Mouse (Mus musculus): ENCODE measurements around the gene Herc1. TPM values are rescaled to one million over a fixed set of nuclear protein-coding genes. Genes with fewer than 3 reads are reported as not detected.

Herc1 gene
- polyA plus RNA-seq, 1 experiment, result 10.1 TPM

DNA sequence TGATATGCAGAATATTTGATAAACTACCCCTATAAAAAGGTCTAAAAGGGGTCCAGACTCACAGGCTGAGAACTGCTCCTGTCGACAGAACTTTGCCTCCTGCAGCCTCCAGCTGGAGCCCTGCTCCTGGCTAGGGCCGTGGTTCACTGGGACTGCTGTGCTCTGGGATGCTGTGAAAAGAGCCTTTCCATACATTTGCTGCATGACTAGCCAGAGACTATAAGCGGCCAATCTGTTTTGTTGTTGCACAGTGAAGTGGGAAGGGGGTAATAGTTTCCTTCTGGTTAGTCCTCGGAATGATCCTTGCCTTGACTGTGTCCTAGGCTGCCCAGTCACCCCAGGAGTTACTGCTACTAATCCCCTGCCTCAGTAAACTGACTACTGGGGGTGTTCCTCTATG, 155.8 kb downstream of the Herc1 start:
- no peak for TF ChIP-seq GATA1 (IDR thresholded peaks at IDR 0.05; ENCODE audit: low read length)

DNA sequence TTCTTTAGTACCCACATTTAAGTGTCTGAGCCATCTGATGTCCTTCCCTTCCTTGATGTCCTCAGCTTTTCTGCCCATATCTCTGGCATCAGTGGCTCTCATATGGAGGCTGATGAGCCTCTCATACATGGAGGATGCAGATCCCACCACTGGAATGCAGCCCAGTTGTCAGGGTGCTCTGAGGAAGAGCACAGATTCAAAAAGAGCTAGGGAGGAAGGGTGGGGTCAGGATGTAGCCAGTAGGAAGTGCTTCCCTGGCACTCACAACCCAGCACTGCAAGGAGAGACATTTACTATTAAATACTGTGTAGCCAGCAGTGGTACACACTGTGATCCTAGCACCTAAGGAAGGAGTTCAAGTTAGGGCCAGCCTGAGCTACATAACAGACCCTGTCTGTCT, 156.2 kb downstream of the Herc1 start:
- TF ChIP-seq GATA1 (IDR thresholded peaks at IDR 0.05; ENCODE audit: low read length), result no peak

DNA sequence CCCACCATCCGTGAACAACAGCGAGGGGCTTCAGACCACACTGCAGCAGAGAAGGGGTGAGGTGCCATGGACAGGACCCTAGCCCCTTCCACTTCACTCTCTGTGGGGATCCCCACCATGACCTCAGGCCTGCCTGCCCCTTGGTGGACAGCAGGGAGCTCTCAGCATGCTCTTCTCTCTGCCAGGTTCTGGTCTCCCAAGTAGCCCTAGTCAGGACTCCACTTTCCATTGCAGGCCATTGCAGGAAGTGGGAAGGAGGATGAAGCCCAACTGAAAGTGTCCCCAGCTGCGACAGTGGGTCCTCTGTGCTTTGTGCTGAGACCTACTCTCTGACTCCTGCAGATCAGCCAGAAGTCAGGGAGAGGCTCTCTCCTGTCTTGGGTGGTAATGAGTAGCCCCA, 157.4 kb downstream of the Herc1 start:
- no peak for TF ChIP-seq GATA1 (IDR thresholded peaks at IDR 0.05; ENCODE audit: low read length)

DNA sequence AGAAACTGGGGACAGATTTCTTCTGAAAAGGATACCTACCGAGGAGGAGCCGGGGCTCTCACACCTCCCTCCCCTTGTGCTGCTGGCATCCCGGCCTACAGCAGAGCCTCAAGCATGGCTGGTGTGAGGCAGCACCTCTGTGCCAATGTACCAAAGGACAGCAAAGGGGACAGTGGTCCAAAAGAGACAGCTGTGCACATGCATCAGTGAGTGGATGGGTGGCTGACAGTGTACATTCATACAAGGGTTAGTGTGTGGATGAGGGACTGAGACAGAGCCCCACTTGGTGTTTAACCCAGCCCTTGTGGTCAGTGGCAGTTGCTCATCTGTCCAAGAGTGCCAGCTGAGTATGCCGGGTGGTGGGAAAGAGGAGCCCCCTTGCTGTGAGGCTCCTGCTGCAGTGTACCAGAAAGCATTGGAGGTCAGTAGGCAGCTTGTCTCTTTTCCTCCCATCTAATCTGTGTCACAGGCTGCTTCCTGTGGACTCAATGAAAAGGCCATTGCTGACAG, 158.7 kb downstream of the Herc1 start:
- no peak for TF ChIP-seq GATA1 (IDR thresholded peaks at IDR 0.05; ENCODE audit: low read length)

DNA sequence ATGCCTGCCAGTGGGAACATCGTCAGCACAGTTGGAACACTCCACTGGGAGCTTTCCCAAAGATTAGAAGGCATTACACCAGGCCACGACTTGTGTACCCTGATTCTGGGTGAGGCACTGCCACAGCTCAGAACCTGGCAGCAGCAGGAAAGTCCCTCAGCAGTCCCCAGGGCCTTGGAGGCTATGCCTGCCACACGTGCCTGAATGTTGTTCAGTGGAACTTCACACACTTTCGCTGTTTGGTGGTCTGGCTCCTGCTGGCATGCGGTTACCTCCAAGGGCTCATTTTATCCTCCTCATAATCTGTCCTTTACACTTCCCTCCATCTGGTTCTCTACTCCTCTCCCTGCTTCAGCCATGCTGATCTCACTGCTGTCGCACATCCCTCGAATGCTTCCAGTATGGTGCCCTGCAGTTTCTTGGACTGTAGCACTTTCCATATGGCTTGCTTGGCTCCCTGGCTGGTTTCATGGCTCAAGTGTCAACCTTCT, 160.1 kb downstream of the Herc1 start:
- TF ChIP-seq GATA1 (IDR thresholded peaks at IDR 0.05; ENCODE audit: low read length), result no peak

DNA sequence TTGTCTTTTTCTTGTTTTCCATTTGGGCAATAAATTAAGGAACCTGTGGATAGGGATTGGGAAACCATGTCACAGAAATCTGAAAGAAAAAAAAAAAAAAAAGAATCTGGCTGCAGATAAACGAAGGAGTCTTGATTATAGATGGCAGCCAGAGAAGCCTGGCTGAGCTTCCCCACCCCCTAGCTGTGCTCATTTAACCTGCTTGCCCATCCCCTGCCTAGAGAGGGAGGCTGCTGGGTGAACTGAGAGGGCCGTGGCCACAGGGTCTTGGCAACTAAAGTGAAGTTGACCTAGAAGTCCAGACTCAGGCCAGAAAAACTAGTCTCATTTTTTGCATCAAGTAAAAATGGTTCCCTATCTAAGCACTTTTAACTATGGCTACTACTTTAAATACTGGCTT, 160.7 kb downstream of the Herc1 start:
- no peak for TF ChIP-seq GATA1 (IDR thresholded peaks at IDR 0.05; ENCODE audit: low read length)

DNA sequence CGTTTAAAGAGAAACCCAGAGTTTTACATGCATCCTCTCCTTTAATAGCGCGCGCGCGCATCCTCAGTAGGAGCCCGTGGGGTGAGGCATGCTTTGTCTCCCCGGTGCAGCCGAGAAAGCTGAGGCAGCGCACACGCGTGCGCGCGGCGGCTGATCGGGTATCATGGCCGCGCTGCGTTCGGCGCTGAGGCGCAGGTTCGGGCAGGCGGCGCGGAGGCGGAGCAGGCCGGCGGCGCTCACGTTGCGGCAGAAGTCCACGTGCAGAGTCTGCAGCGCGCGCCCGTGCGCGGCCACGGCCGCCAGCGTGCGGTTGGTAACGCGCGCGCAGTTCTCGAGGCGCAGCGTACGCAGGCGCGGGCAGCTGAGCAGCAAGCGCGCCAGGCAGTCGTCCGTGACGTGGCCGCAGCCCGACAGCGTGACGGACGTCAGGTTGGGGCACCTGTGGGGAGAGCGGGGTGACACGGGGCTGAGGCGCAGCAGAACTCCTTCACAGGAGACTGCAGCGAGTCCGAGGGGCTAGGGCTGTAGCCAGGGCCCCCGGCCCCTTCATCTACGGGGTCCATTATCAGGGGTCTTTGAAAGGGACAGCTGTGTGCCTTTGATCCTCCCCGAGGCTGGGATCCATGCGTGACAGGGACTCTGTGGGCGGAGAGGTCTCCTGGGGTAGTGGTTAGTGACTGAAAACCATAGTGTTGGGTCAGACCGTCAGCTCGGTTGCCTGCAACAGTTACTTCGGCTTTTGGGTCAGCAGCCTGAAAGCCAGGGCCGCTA, 161.5 kb downstream of the Herc1 start:
- no peak for TF ChIP-seq GATA1 (IDR thresholded peaks at IDR 0.05; ENCODE audit: low read length)

DNA sequence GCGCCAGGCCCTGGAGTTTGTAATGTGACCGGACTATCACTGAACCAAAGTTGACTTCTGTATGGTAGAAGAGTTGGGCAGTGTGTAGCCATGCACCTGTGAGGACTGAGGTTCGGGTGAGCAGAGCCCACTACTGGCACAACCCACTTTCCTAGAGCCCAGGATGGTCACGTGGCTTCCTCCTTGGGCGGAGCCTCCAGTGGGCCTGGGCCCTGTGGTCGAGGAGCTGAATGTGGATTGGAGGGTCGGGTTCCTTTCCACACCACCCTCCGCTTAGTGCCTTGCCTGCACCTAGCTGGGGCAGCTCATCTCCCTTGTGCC, 162.1 kb downstream of the Herc1 start:
- no peak for TF ChIP-seq GATA1 (IDR thresholded peaks at IDR 0.05; ENCODE audit: low read length)

DNA sequence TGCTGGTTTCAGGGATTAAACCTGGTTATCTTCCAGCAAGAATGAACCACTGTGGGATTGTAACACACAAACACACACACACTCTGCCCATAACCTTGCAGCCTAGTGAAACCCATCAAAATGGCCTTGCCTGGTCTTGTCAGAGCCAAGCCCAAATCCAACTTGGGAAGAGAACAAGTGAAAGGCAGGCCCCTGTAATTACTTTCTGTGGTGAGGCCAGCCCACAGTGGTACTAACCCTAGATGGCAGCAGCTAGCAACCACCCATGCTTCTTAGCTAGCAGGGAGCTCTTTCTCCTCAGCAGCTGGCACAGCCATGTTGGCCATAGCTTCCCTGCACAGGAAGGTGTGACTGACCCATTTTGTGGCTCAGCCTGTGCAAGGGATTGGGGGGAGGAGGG, 162.9 kb downstream of the Herc1 start:
- TF ChIP-seq GATA1 (IDR thresholded peaks at IDR 0.05; ENCODE audit: low read length), result no peak

DNA sequence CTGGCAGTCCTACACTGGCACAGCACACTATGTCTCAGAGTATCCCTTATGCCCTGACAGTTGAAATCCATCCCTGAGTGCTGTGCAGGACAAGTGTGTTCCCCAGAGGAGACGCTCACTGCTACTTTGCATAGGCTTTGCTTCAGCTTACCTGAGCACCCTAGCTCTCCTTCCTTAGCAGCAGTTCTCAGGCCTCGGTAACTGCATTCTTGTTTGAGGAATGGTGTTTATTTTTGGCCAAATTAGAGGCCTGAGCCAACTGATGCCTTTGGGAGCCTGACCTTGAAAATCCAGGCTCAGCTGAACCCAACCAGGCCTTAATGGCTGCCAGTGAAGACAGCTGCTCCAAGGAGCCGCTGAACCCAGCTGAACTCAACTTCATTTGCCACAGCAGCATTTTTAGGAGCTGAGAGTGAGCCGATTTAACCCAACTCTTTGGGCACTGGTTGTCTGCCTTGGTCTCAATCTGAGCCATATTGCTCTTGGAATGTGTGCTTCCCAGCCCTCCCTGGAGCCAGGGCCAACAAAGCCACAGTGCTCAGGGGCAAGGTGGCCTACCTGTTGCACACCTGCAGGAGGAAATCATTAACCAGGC, 163.5 kb downstream of the Herc1 start:
- no peak for TF ChIP-seq GATA1 (IDR thresholded peaks at IDR 0.05; ENCODE audit: low read length)

DNA sequence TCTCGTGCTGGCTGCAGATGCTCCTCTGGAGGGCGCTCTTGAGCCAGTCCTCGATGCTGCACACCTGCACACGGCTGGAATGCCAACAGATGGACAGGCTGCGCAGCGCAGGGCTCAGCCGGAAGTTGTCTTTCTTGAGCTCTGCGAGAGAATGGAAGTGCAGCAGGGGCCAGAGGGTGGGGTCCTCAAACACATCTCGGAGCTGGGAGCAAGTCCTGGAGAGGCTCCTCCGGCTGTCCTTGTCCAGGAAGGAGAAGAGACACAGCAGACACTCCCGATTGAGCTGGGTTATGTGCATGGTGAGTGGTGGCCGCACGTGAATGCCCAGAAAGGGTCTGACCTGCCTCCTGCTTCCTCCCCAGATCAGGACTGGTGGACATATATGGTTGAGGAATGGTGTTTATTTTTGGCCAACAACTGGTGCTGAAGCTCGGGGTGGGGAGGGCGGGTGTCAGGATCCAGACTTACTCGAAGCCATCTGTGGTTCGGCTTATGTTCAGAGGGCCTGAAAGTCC, 164.1 kb downstream of the Herc1 start, which contains the start of gene Fbxl22:
Gene Fbxl22, minus strand, starts transcription at position 338 of the 515 bp plus-strand sequence.
- TF ChIP-seq GATA1 (IDR thresholded peaks at IDR 0.05; ENCODE audit: low read length), result no peak

DNA sequence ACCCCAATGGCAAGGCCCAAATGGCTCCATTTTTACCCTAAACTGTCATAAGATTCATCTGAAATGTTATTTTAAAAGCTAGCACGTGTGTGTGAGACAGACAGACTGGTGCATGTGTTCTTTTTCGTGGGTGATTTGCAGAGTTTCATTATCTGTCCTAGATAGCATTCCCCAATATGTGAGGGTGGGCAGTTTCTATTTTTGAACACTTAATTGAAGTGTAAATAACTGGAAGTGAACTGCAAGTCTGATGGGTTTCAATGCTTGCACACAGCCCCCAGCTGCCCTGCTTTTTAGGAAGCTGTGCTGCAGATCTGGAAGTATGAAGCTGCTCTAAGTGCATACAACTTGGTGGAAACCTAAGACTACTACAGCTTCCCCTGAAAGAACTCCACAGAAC, 164.9 kb downstream of the Herc1 start:
- no peak for TF ChIP-seq GATA1 (IDR thresholded peaks at IDR 0.05; ENCODE audit: low read length)

DNA sequence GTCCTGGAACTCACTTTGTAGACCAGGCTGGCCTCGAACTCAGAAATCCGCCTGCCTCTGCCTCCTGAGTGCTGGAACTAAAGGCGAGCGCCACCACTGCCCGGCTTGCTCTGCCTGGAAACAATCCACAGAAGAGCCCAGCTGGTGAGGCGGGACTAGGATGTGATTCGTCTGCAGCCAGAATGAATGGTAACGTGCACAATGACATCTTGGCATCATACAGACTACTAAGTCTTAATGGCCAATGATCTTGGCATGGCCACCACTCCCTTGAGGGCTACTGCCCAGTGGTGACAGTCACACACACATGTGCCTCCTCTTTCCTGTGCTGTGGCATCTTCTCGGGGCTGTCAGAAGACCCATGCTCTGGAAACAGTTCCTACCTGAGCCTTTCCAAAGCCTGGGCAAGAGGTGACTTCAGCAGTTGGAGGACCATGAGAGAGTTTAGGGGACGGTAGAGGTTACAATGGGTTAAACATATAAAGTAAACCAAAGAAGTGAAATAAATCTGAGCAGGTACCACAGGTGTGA, 165.5 kb downstream of the Herc1 start:
- no peak for TF ChIP-seq GATA1 (IDR thresholded peaks at IDR 0.05; ENCODE audit: low read length)

DNA sequence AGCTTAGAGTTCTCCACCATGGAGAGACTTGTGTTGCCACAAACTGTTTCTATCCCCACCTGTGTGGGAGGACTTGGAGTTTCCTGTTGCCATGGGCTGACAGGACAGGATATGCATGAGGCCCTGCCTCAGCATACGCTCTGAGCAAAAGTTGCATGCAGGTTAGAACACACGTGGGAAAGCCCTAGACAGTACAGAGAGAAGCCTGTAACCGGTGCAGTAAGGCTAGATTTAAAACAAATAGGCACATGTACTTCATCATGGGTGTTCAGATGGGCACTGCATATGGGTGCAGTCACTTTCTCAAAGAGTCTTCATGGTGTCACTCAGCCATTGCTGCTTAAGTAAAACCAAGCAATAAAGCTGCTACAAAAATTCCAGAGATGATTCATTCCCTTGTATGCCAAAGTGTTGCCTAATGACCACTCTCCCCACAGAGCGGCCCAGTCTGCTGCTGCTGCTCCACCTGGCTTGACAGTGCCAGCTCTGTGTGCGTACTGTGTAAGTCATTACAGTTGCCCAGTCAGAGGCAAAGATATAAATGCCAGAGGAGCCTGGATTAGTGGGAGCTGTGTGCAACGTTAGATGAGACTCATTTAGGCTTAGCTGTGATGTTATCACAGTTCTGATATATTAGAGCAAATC, 166.2 kb downstream of the Herc1 start:
- no peak for TF ChIP-seq GATA1 (IDR thresholded peaks at IDR 0.05; ENCODE audit: low read length)

DNA sequence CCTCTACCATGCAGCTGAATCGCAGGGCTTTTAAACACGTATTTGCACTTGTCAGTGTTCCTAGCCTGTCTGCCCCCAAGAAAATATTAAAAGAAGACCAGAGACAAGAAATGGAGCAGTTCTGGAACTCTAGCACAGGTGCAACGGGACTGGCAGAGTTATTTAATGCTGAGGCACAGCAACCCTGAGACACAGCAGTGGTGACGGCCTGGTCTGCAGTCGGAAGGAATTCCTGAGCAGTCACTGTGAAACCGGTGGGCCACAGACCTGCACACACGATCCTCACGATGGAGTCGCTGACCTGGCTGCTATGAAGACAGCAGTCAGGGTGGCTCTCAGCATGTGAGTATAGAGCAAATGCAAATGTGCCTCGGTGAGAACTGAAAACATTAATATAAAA, 167.5 kb downstream of the Herc1 start:
- no peak for TF ChIP-seq GATA1 (IDR thresholded peaks at IDR 0.05; ENCODE audit: low read length)

DNA sequence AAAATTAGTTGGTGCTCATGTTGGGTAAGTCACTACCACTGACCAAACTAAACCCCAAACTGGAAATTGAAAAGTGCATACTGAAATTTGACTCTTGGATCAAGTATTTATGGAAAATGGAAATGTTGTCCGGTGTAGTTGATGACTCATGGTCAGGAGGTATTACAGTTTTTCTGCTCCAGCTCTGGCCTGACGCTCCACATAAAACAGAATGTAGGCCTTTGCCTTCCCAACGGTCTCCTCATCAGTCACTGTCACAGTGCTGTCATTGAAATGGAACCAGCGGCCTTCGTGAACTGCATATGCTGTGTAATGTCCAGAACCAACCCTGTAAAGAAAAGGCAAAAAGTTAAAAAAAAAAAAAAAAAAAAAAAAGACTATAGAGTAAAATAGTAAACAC, 168.0 kb downstream of the Herc1 start:
- no peak for TF ChIP-seq GATA1 (IDR thresholded peaks at IDR 0.05; ENCODE audit: low read length)
